Mouse (Mus musculus): Measurements from ENCODE around the gene Stxbp3.

DNA sequence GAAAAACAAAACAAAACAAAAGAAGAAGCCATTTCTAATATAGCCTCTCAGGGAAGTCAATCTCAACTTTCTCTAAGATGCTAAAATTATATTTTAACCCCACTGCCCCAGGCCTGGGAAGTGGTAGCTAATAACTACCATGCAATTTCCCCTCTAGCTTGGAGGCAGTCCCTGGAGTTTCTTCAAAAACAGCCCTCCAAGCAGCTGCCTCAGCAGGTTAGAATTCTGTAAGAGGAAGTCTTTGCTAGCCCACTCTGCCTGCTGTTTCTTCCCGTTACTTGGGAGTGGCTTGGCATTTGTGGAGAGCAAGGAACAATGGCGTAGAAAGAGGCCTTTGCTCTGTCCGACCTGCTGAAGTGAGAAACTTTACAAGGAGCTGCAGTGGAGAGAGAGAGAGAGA is 24.8 kb upstream of the Stxbp3 start:
- TF ChIP-seq POLR2A (IDR thresholded peaks at IDR 0.05; ENCODE audit: borderline replicate concordance, insufficient read depth, low read length), result no peak
- no peak for TF ChIP-seq CTCF (IDR thresholded peaks at IDR 0.05; ENCODE audit: borderline replicate concordance, insufficient read depth, low read depth, low read length)
